Mouse (Mus musculus): ENCODE results near the gene Hs6st3. TPM values are rescaled to one million over a fixed set of nuclear protein-coding genes. Genes with fewer than 3 reads are reported as not detected.

Hs6st3 gene
- 0.12 TPM in 1 of 2 replicates, not detected in the other for polyA plus RNA-seq (2012; rRNA removed; ENCODE audit: low replicate concordance)

DNA sequence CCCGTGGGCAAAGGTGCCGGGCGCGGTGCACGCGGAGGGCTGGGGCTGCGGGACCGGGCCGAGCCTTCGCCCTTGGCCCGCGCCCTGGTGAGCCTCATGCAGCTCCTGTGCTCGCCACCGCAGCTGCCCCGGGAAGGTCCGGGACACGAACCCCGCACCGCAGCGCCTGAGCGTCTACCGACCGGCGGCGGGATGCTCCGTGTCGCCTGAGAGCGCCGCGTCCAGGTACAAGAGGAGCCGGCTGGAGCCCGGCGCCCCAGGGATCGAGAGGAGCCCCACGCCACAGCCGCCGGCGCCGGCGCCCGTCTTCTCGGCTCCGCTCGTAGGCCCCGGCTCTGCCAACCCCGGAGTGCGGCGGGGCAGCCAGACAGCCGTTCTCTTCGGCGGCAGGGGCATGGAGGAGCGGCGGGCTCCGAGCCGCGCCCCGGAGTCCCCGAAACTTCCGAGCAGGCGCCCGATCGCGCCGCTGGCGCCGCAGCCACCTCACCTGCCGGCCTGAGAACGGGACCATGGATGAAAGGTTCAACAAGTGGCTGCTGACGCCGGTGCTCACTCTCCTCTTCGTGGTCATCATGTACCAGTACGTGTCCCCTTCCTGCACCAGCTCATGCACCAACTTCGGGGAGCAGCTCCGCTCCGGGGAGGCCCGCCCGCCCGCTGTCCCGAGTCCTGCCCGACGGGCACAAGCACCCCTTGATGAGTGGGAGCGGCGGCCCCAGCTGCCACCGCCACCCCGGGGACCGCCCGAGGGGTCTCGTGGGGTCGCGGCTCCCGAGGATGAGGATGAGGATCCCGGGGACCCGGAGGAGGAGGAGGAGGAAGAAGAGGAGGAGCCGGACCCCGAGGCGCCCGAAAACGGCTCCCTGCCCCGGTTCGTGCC, at the start of gene Hs6st3:
Gene Hs6st3, plus strand, starts transcription at position 436 of the 880 bp plus-strand sequence.

DNA sequence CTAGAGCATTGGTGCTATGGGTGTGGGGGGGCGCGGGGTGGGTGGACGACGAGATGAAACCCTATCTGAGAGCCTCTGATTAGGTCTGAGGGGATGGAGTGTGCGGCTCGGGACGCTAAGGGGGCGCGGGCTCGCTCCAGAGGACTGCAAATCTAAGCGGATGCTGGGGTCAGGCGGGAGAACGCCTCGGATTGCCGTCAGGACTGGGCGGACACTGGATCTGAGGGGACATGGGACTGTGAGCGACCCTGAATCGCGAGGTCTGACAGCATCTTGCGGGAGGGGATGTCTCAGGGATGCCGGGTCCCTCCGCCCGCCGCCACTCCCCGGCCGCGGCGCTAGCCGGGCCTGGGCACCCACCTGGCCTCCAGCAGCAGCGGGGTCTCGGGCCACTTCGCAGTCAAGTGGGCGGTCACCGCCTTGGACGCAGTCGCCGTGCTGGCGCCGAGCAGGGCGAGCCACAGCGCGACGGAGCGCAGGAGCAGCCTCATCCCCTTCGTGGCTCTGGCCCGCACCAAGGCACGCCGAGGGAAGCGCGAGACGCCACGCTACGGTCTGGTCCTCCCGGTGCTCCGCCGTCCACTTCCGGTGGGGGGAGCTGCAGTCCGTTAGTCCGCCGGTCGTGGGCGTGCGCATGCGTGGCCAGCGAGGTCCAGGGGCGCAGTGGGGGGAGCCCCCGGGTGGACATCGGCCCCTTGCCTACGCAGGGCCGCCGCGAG, 39.1 kb upstream of the Hs6st3 start, which contains the start of gene Uggt2:
Gene Uggt2, minus strand, starts transcription at position 580 of the 719 bp plus-strand sequence.

Other genes starting within 250 kb of the Hs6st3 start
- 0.81 and 2.6 TPM in 2 replicates for gene Dzip1, start 212.9 kb upstream of the Hs6st3 start, polyA plus RNA-seq (2012; rRNA removed; ENCODE audit: low replicate concordance)
- 6.4 TPM in 2 replicates for gene Dnajc3, start 200.4 kb upstream of the Hs6st3 start, polyA plus RNA-seq (2012; rRNA removed; ENCODE audit: low replicate concordance)
- 0.24 and 0.44 TPM in 2 replicates for gene Uggt2, start 38.9 kb upstream of the Hs6st3 start, polyA plus RNA-seq (2012; rRNA removed; ENCODE audit: low replicate concordance)